Mouse (Mus musculus): ENCODE measurements around the gene Necab3. TPM values are rescaled to one million over a fixed set of nuclear protein-coding genes. Genes with fewer than 3 reads are reported as not detected.

Gene Necab3
- polyA plus RNA-seq, 1 experiment, result 5.1 TPM

- H3K36me3 ChIP-seq (ENCODE audit: control insufficient read depth, insufficient read depth, low read length, poor library complexity, severe bottlenecking), result no peaks in the 10 kb centered on the region
- peaks cover 1% of the 10 kb centered on the region for H3K4me1 ChIP-seq (ENCODE audit: control insufficient read depth, insufficient read depth, low read length)
- no peaks in the 10 kb centered on the region for H3K9me3 ChIP-seq (replicated peaks; ENCODE audit: control insufficient read depth, insufficient read depth, low read length, poor library complexity, severe bottlenecking)
- H3K27me3 ChIP-seq (ENCODE audit: control insufficient read depth, insufficient read depth, low read length, poor library complexity, severe bottlenecking), result no peaks in the 10 kb centered on the region
- H3K9ac ChIP-seq (ENCODE audit: low read depth, poor library complexity, severe bottlenecking), result peak overlapping the region; percentile 54; the same call in 1 of the 2 replicates
- H3K4me3 ChIP-seq (ENCODE audit: low read depth, low read length), result no peak overlapping the region
- TF ChIP-seq POLR2A (IDR thresholded peaks at IDR 0.05; ENCODE audit: insufficient read depth, low read length), result no peak
- H3K27ac ChIP-seq (ENCODE audit: insufficient read depth, low read length), result 0 out of 2 replicates have a peak overlapping the region, but pooled peaks have one; percentile 25
Observed at GRCm38 (mm10) chr2:154570666-154571065, 12.0 kb upstream of the Necab3 start.

- Histone ChIP-seq H3K27me3 (ENCODE audit: control insufficient read depth, insufficient read depth, low read length, poor library complexity, severe bottlenecking) (no peaks in the 10 kb centered on the region), H3K9me3 (replicated peaks; ENCODE audit: control insufficient read depth, insufficient read depth, low read length, poor library complexity, severe bottlenecking) (no peaks in the 10 kb centered on the region), H3K27ac (ENCODE audit: insufficient read depth, low read length) (peak within 1 kb of the TSS; percentile 56), H3K4me1 (ENCODE audit: control insufficient read depth, insufficient read depth, low read length) (peaks cover 1% of the 10 kb centered on the region), H3K4me3 (ENCODE audit: low read depth, low read length) (peak within 1 kb of the TSS; percentile 99), H3K36me3 (ENCODE audit: control insufficient read depth, insufficient read depth, low read length, poor library complexity, severe bottlenecking) (no peaks in the 10 kb centered on the region), H3K9ac (ENCODE audit: low read depth, poor library complexity, severe bottlenecking) (peak within 1 kb of the TSS; percentile 85)
- no peak for TF ChIP-seq EP300 (IDR thresholded peaks at IDR 0.05; ENCODE audit: insufficient read depth, low read depth, low read length)
- TF ChIP-seq POLR2A (IDR thresholded peaks at IDR 0.05; ENCODE audit: insufficient read depth, low read length), result peak; percentile 78
Observed at GRCm38 (mm10) chr2:154569836-154570286, 11.2 kb upstream of the Necab3 start, which contains the start of gene E2f1. E2f1 (minus strand) TSS chr2:154569892.

- no peak for TF ChIP-seq POLR2A (IDR thresholded peaks at IDR 0.05; ENCODE audit: insufficient read depth, low read length)
- no peak overlapping the region for H3K27ac ChIP-seq (ENCODE audit: insufficient read depth, low read length)
- no peaks in the 10 kb centered on the region for H3K27me3 ChIP-seq (ENCODE audit: control insufficient read depth, insufficient read depth, low read length, poor library complexity, severe bottlenecking)
- peak overlapping the region; percentile 99 for H3K4me3 ChIP-seq (ENCODE audit: low read depth, low read length)
- peaks cover 1% of the 10 kb centered on the region for H3K4me1 ChIP-seq (ENCODE audit: control insufficient read depth, insufficient read depth, low read length)
- no peaks in the 10 kb centered on the region for H3K9me3 ChIP-seq (replicated peaks; ENCODE audit: control insufficient read depth, insufficient read depth, low read length, poor library complexity, severe bottlenecking)
- H3K36me3 ChIP-seq (ENCODE audit: control insufficient read depth, insufficient read depth, low read length, poor library complexity, severe bottlenecking), result peaks cover under 1% of the 10 kb centered on the region; the same call in 1 of the 2 replicates
- peak overlapping the region; percentile 85 for H3K9ac ChIP-seq (ENCODE audit: low read depth, poor library complexity, severe bottlenecking)
Observed at GRCm38 (mm10) chr2:154569071-154569748, 10.5 kb upstream of the Necab3 start.

- H3K9ac ChIP-seq (ENCODE audit: low read depth, poor library complexity, severe bottlenecking), result peak overlapping the region; percentile 85
- H3K9me3 ChIP-seq (replicated peaks; ENCODE audit: control insufficient read depth, insufficient read depth, low read length, poor library complexity, severe bottlenecking), result no peaks in the 10 kb centered on the region
- H3K27ac ChIP-seq (ENCODE audit: insufficient read depth, low read length), result no peak overlapping the region
- peak overlapping the region; percentile 99 for H3K4me3 ChIP-seq (ENCODE audit: low read depth, low read length)
- peaks cover 4% of the 10 kb centered on the region for H3K36me3 ChIP-seq (ENCODE audit: control insufficient read depth, insufficient read depth, low read length, poor library complexity, severe bottlenecking)
- TF ChIP-seq CTCF (IDR thresholded peaks at IDR 0.05; ENCODE audit: low read depth, low read length) (no peak), POLR2A (IDR thresholded peaks at IDR 0.05; ENCODE audit: insufficient read depth, low read length) (no peak), EP300 (IDR thresholded peaks at IDR 0.05; ENCODE audit: insufficient read depth, low read depth, low read length) (no peak)
- H3K27me3 ChIP-seq (ENCODE audit: control insufficient read depth, insufficient read depth, low read length, poor library complexity, severe bottlenecking), result no peaks in the 10 kb centered on the region
- H3K4me1 ChIP-seq (ENCODE audit: control insufficient read depth, insufficient read depth, low read length), result peaks cover 1% of the 10 kb centered on the region
Observed at GRCm38 (mm10) chr2:154568329-154569070, 9.8 kb upstream of the Necab3 start.

- TF ChIP-seq POLR2A (IDR thresholded peaks at IDR 0.05; ENCODE audit: insufficient read depth, low read length) (no peak), CTCF (IDR thresholded peaks at IDR 0.05; ENCODE audit: low read depth, low read length) (no peak), EP300 (IDR thresholded peaks at IDR 0.05; ENCODE audit: insufficient read depth, low read depth, low read length) (no peak)
- Histone ChIP-seq H3K4me3 (ENCODE audit: low read depth, low read length) (peak overlapping the region; percentile 99), H3K36me3 (ENCODE audit: control insufficient read depth, insufficient read depth, low read length, poor library complexity, severe bottlenecking) (peaks cover 11% of the 10 kb centered on the region), H3K9me3 (replicated peaks; ENCODE audit: control insufficient read depth, insufficient read depth, low read length, poor library complexity, severe bottlenecking) (no peaks in the 10 kb centered on the region), H3K27me3 (ENCODE audit: control insufficient read depth, insufficient read depth, low read length, poor library complexity, severe bottlenecking) (no peaks in the 10 kb centered on the region), H3K27ac (ENCODE audit: insufficient read depth, low read length) (no peak overlapping the region), H3K4me1 (ENCODE audit: control insufficient read depth, insufficient read depth, low read length) (peaks cover 1% of the 10 kb centered on the region), H3K9ac (ENCODE audit: low read depth, poor library complexity, severe bottlenecking) (peak overlapping the region; percentile 85; the same call in 1 of the 2 replicates)
Observed at GRCm38 (mm10) chr2:154567766-154568165, 9.1 kb upstream of the Necab3 start.

- no peak overlapping the region for H3K27ac ChIP-seq (ENCODE audit: insufficient read depth, low read length)
- H3K4me1 ChIP-seq (ENCODE audit: control insufficient read depth, insufficient read depth, low read length), result peaks cover 1% of the 10 kb centered on the region
- no peak overlapping the region for H3K9ac ChIP-seq (ENCODE audit: low read depth, poor library complexity, severe bottlenecking)
Observed at GRCm38 (mm10) chr2:154566641-154567040, 8.0 kb upstream of the Necab3 start.

More at GRCm38 (mm10) chr2:154566641-154567040, 8.0 kb upstream of the Necab3 start:
- Histone ChIP-seq H3K9me3 (replicated peaks; ENCODE audit: control insufficient read depth, insufficient read depth, low read length, poor library complexity, severe bottlenecking) (no peaks in the 10 kb centered on the region), H3K36me3 (ENCODE audit: control insufficient read depth, insufficient read depth, low read length, poor library complexity, severe bottlenecking) (peaks cover 15% of the 10 kb centered on the region), H3K27me3 (ENCODE audit: control insufficient read depth, insufficient read depth, low read length, poor library complexity, severe bottlenecking) (no peaks in the 10 kb centered on the region), H3K4me3 (ENCODE audit: low read depth, low read length) (no peak overlapping the region)
- TF ChIP-seq EP300 (IDR thresholded peaks at IDR 0.05; ENCODE audit: insufficient read depth, low read depth, low read length), result no peak
- no peak for TF ChIP-seq CTCF (IDR thresholded peaks at IDR 0.05; ENCODE audit: low read depth, low read length)
- no peak for TF ChIP-seq POLR2A (IDR thresholded peaks at IDR 0.05; ENCODE audit: insufficient read depth, low read length)
